Mouse (Mus musculus): Measurements from ENCODE around the gene Cd300ld3. TPM values are rescaled to one million over a fixed set of nuclear protein-coding genes. Genes with fewer than 3 reads are reported as not detected.
"Not testable (repeated sequence)": the region's sequence is repeated elsewhere in the genome, so short reads cannot be mapped to it uniquely, and the experiment has no call there.

Gene Cd300ld3
- polyA plus RNA-seq, 1 experiment, result 16.4 TPM

- DNase-seq (ENCODE audit: low read depth), result no peak
Observed at GRCm38 (mm10) chr11:115054537-115054936, 6.3 kb upstream of the Cd300ld3 start.

DNA sequence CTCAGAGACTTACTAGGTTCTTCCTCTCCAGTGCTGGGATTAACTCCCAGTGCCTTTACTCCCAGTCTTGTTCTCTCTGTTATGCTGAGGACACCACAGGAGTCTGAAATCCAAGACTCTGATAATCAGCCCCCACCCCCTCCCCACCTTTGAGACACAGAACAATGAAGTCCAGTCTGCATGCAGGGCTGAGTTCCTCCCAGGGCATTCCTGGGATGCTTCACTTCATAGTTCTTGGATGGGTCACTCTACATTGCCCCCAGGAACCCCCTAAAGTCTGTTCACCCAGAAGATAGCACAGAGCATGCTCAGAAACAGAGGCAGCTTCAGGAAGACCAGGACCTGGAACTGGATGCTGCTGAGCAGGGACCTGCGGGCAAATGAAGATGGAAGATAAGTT, 4.8 kb upstream of the Cd300ld3 start:
- DNase-seq (ENCODE audit: low read depth), result no peak

DNA sequence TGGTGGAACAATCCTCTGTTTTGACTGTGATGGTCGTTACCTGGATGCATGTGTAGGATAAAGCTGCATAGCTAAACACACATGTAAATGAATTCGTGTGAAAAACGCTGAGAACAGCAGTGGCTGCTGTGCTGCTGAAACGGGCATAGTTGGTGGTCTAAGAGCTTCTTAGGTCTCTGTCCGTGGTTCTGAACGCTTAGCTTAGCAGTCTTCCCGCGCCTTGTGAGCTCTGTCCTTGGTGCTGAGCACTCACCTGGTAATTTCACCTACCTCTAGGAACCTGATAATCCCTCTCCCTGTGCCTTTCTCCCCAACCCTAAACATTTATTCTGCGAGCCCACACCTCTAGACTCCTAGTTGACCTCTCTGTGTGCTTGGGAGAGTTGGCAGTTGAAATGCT, 4.0 kb upstream of the Cd300ld3 start:
- no peak for DNase-seq (ENCODE audit: low read depth)

DNA sequence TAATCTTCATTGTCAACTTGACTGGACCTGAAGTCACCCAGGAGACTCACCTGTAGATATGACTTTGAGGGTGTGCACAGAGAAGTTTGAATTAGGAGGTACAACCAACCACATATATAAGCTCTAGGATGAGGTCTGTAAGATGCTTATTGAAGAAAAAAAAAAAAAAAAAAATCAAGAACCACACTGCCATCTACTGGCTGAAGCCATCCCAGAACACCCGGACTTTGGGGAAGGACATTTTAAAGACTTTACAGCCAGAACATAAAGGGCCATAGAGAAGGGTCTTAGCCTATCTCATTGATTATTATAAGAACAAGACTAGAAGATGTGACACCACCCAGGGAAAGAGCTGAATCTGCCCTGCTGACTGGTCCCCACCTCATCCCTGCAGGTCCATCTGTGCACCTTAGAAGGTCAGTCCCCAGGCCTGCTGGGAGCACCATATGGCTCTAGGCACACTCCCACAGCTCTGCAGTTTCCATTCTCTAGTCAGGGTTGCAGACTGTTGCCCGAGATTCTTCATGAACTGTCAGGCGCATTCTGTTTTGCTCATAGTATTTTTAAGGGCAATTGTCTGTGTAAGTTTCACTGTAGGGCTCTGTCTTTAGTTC, 1.2 kb upstream of the Cd300ld3 start:
- DNase-seq (ENCODE audit: low read depth), result no peak

DNA sequence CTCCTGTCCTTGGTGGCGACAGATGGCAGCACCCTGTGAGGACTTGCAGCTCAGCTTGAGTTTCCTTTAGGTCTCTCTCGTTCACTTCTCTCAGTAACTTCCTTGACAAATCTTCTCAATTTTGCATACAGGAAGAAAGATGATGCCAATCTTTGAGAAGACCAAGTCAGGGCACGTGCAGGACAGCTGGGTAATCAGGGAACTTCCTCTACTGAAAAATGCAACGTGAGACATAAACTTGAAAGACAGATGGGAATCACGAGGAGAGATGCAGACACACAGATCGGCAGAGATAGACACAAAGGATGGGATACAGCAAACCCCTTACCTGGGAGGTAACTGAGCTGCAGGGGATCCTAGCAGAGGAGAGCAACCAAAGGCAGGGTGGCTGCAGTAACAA, 10.5 kb downstream of the Cd300ld3 start, which contains the start of gene Cd300ld5:
Cd300ld5 (minus strand) TSS at position 101 of the 400 bp plus-strand sequence.
- DNase-seq (ENCODE audit: low read depth), result not testable (repeated sequence)

- DNase-seq (ENCODE audit: low read depth), result not testable (repeated sequence)
Observed at GRCm38 (mm10) chr11:115026912-115027311, 21.3 kb downstream of the Cd300ld3 start, which contains the start of gene Cd300ld4. TSS of gene Cd300ld4 (minus strand) at chr11:115027012.

DNA sequence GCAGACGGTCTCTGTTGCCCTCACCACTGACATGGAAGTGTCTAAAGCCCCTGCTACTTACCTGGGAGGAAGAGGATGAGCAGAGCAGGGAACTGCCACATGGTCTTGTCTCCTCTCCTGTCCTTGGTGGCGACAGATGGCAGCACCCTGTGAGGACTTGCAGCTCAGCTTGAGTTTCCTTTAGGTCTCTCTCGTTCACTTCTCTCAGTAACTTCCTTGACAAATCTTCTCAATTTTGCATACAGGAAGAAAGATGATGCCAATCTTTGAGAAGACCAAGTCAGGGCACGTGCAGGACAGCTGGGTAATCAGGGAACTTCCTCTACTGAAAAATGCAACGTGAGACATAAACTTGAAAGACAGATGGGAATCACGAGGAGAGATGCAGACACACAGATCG, 32.1 kb downstream of the Cd300ld3 start, which contains the start of gene Cd300ld2:
Cd300ld2 (minus strand) TSS at position 101 of the 400 bp plus-strand sequence.
- not testable (repeated sequence) for DNase-seq (ENCODE audit: low read depth)

DNA sequence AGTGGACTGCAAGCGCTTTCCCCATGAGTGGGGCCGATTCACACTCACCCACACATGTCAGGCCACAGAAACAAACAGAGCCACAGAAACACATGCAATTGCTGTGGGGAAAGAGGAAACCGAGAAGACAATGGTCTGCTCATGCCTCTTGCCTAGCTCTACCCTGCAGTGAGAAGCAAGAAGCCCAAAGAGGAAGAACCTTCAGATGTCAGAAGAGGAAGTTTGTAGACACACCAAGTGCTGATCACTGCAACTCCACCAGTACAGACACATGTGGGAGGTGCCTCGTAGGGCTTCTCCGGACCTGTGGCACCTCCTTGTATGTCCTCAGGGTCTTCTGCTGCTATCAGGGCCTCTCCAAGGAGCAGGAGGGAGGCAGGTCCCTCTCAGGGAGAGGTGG, 44.1 kb downstream of the Cd300ld3 start:
- DNase-seq (ENCODE audit: low read depth), result no peak

GRCm38 (mm10) chr11:115001474-115002040, 46.7 kb downstream of the Cd300ld3 start, which contains the start of gene Cd300c2:
TSS of gene Cd300c2 (minus strand) at chr11:115001880.
- no peak for DNase-seq (ENCODE audit: low read depth)

Other genes starting within 250 kb of the Cd300ld3 start
- 0.90 and 3.6 TPM in 2 replicates for gene Gpr142, start 249.5 kb downstream of the Cd300ld3 start, polyA plus RNA-seq (2012; rRNA removed)
- 93.0 and 119 TPM in 2 replicates for gene Gprc5c, start 197.3 kb downstream of the Cd300ld3 start, polyA plus RNA-seq (2012; rRNA removed)
- gene Cd300a, start 158.4 kb downstream of the Cd300ld3 start, polyA plus RNA-seq (2012; rRNA removed), result 4.1 and 5.6 TPM in 2 replicates
- gene Cd300lb, start 114.0 kb downstream of the Cd300ld3 start, polyA plus RNA-seq (2012; rRNA removed), result 1.6 and 3.7 TPM in 2 replicates
- 0.22 and 0.26 TPM in 2 replicates for gene Cd300c, start 79.3 kb downstream of the Cd300ld3 start, polyA plus RNA-seq (2012; rRNA removed)
- gene Cd300ld, start 58.5 kb downstream of the Cd300ld3 start, polyA plus RNA-seq (2012; rRNA removed), result 2.5 and 4.9 TPM in 2 replicates
- gene Cd300c2, start 46.5 kb downstream of the Cd300ld3 start, polyA plus RNA-seq (2012; rRNA removed), result 4.4 and 4.8 TPM in 2 replicates
- 0.65 and 0.74 TPM in 2 replicates for gene Cd300ld2, start 32.2 kb downstream of the Cd300ld3 start, polyA plus RNA-seq (2012; rRNA removed)
- 1.3 and 1.5 TPM in 2 replicates for gene Cd300ld4, start 21.4 kb downstream of the Cd300ld3 start, polyA plus RNA-seq (2012; rRNA removed)
- gene Cd300ld5, start 10.6 kb downstream of the Cd300ld3 start, polyA plus RNA-seq (2012; rRNA removed), result 6.8 and 6.9 TPM in 2 replicates
- 0.19 and 0.24 TPM in 2 replicates for gene Cd300e, start 13.8 kb upstream of the Cd300ld3 start, polyA plus RNA-seq (2012; rRNA removed)
- gene Rab37, start 43.0 kb upstream of the Cd300ld3 start, polyA plus RNA-seq (2012; rRNA removed), result 0.60 and 0.72 TPM in 2 replicates
- 0.62 and 0.66 TPM in 2 replicates for gene Cd300lf, start 85.6 kb upstream of the Cd300ld3 start, polyA plus RNA-seq (2012; rRNA removed)
- 63.7 and 90.9 TPM in 2 replicates for gene Slc9a3r1, start 114.9 kb upstream of the Cd300ld3 start, polyA plus RNA-seq (2012; rRNA removed)
- gene Tmem104, start 139.1 kb upstream of the Cd300ld3 start, polyA plus RNA-seq (2012; rRNA removed), result 14.6 and 16.8 TPM in 2 replicates
- 36.3 and 42.6 TPM in 2 replicates for gene Nat9, start 139.4 kb upstream of the Cd300ld3 start, polyA plus RNA-seq (2012; rRNA removed)
- 0.04 TPM in 1 of 2 replicates, not detected in the other for gene Grin2c, start 218.8 kb upstream of the Cd300ld3 start, polyA plus RNA-seq (2012; rRNA removed)
- gene Fdxr, start 228.6 kb upstream of the Cd300ld3 start, polyA plus RNA-seq (2012; rRNA removed), result 7.8 and 9.5 TPM in 2 replicates
- gene Fads6, start 249.3 kb upstream of the Cd300ld3 start, polyA plus RNA-seq (2012; rRNA removed), result 3.8 and 4.8 TPM in 2 replicates

Measured in gonadal fat pad, adult 2 months (tissue).